Mouse (Mus musculus): ENCODE data around the gene Fam129b. TPM values are rescaled to one million over a fixed set of nuclear protein-coding genes. Genes with fewer than 3 reads are reported as not detected.

The Fam129b gene
- polyA plus RNA-seq, 1 experiment from 2014 or later, result 111 TPM

- no peaks in the 10 kb centered on the region for H3K27me3 ChIP-seq
- ATAC-seq (ENCODE audit: insufficient number of reproducible peaks, low FRiP score, low TSS enrichment, low read depth), result no peak
- H3K27ac ChIP-seq (replicated peaks), result peak overlapping the region; percentile 98
- H3K4me1 ChIP-seq, result peaks cover 38% of the 10 kb centered on the region
- H3K4me2 ChIP-seq (replicated peaks), result peak overlapping the region; percentile 74
- WGBS, result 10% methylated on average over 13 of the region's 13 CpGs
- peak overlapping the region; percentile 74 for H3K9ac ChIP-seq
- no peaks in the 10 kb centered on the region for H3K9me3 ChIP-seq (replicated peaks)
- H3K4me3 ChIP-seq (replicated peaks), result peak overlapping the region; percentile 64
- H3K36me3 ChIP-seq, result peaks cover 25% of the 10 kb centered on the region
Observed at GRCm38 (mm10) chr2:32966184-32966688, 90.3 kb downstream of the Fam129b start.

GRCm38 (mm10) chr2:32966689-32967631, 91.0 kb downstream of the Fam129b start:
- Histone ChIP-seq H3K27ac (replicated peaks) (peak overlapping the region; percentile 98), H3K4me2 (replicated peaks) (peak overlapping the region; percentile 74), H3K9me3 (replicated peaks) (no peaks in the 10 kb centered on the region), H3K9ac (peak overlapping the region; percentile 74), H3K4me3 (replicated peaks) (peak overlapping the region; percentile 64), H3K27me3 (no peaks in the 10 kb centered on the region), H3K36me3 (peaks cover 25% of the 10 kb centered on the region), H3K4me1 (peaks cover 38% of the 10 kb centered on the region)
- WGBS, result under 1% methylated on average over 55 of the region's 55 CpGs
- peak; percentile 84 for ATAC-seq (ENCODE audit: insufficient number of reproducible peaks, low FRiP score, low TSS enrichment, low read depth)

GRCm38 (mm10) chr2:32968024-32968614, 92.2 kb downstream of the Fam129b start:
- Histone ChIP-seq H3K27ac (replicated peaks) (no peak overlapping the region), H3K4me2 (replicated peaks) (peak overlapping the region; percentile 74), H3K9me3 (replicated peaks) (no peaks in the 10 kb centered on the region), H3K4me1 (peaks cover 32% of the 10 kb centered on the region), H3K36me3 (peaks cover 22% of the 10 kb centered on the region), H3K4me3 (replicated peaks) (peak overlapping the region; percentile 64), H3K9ac (no peak overlapping the region), H3K27me3 (no peaks in the 10 kb centered on the region)
- 83% methylated on average over 9 of the region's 9 CpGs for WGBS
- ATAC-seq (ENCODE audit: insufficient number of reproducible peaks, low FRiP score, low TSS enrichment, low read depth), result no peak

GRCm38 (mm10) chr2:32969326-32969725, 93.4 kb downstream of the Fam129b start:
- Histone ChIP-seq H3K9ac (no peak overlapping the region), H3K36me3 (peaks cover 21% of the 10 kb centered on the region), H3K27me3 (no peaks in the 10 kb centered on the region), H3K4me3 (replicated peaks) (no peak overlapping the region), H3K4me1 (peaks cover 21% of the 10 kb centered on the region), H3K9me3 (replicated peaks) (no peaks in the 10 kb centered on the region), H3K4me2 (replicated peaks) (no peak overlapping the region), H3K27ac (replicated peaks) (no peak overlapping the region)
- ATAC-seq (ENCODE audit: insufficient number of reproducible peaks, low FRiP score, low TSS enrichment, low read depth), result no peak
- 86% methylated on average over 8 of the region's 8 CpGs for WGBS

GRCm38 (mm10) chr2:32971235-32971634, 95.3 kb downstream of the Fam129b start:
- Histone ChIP-seq H3K4me1 (peaks cover 9% of the 10 kb centered on the region), H3K27me3 (no peaks in the 10 kb centered on the region), H3K36me3 (peaks cover 27% of the 10 kb centered on the region), H3K4me3 (replicated peaks) (no peak overlapping the region), H3K4me2 (replicated peaks) (no peak overlapping the region), H3K9ac (no peak overlapping the region), H3K9me3 (replicated peaks) (no peaks in the 10 kb centered on the region), H3K27ac (replicated peaks) (no peak overlapping the region)
- no peak for ATAC-seq (ENCODE audit: insufficient number of reproducible peaks, low FRiP score, low TSS enrichment, low read depth)
- 54% methylated on average over 9 of the region's 9 CpGs for WGBS

- H3K27me3 ChIP-seq, result no peaks in the 10 kb centered on the region
- H3K4me1 ChIP-seq, result no peaks in the 10 kb centered on the region
- no peaks in the 10 kb centered on the region for H3K9me3 ChIP-seq (replicated peaks)
- H3K36me3 ChIP-seq, result peaks cover 27% of the 10 kb centered on the region
- H3K27ac ChIP-seq (replicated peaks), result no peak overlapping the region
- no peak overlapping the region for H3K4me2 ChIP-seq (replicated peaks)
- WGBS, result 85% methylated on average over 8 of the region's 8 CpGs
- no peak overlapping the region for H3K9ac ChIP-seq
- ATAC-seq (ENCODE audit: insufficient number of reproducible peaks, low FRiP score, low TSS enrichment, low read depth), result no peak
- no peak overlapping the region for H3K4me3 ChIP-seq (replicated peaks)
Observed at GRCm38 (mm10) chr2:32974216-32974615, 98.3 kb downstream of the Fam129b start.

Other genes starting within 250 kb of the Fam129b start
- 83.8 and 86.3 TPM in 2 replicates for gene Eng, start 229.5 kb upstream of the Fam129b start, polyA plus RNA-seq (2015; fragmentation: Nextera tagmentation; extraction: Ambion mirVana)
- 31.6 and 33.2 TPM in 2 replicates for gene Fpgs, start 172.0 kb upstream of the Fam129b start, polyA plus RNA-seq (2015; fragmentation: Nextera tagmentation; extraction: Ambion mirVana)
- 105 and 106 TPM in 2 replicates for gene Cdk9, start 163.0 kb upstream of the Fam129b start, polyA plus RNA-seq (2015; fragmentation: Nextera tagmentation; extraction: Ambion mirVana)
- gene Sh2d3c, start 155.1 kb upstream of the Fam129b start, polyA plus RNA-seq (2015; fragmentation: Nextera tagmentation; extraction: Ambion mirVana), result 27.3 and 27.6 TPM in 2 replicates
- 0.32 and 0.42 TPM in 2 replicates for gene 6330409D20Rik, start 135.1 kb upstream of the Fam129b start, polyA plus RNA-seq (2015; fragmentation: Nextera tagmentation; extraction: Ambion mirVana)
- gene Tor2a, start 118.9 kb upstream of the Fam129b start, polyA plus RNA-seq (2015; fragmentation: Nextera tagmentation; extraction: Ambion mirVana), result 69.0 and 71.3 TPM in 2 replicates
- 0.87 and 1.6 TPM in 2 replicates for gene Ttc16, start 100.5 kb upstream of the Fam129b start, polyA plus RNA-seq (2015; fragmentation: Nextera tagmentation; extraction: Ambion mirVana)
- 6.7 and 7.0 TPM in 2 replicates for gene Ptrh1, start 100.3 kb upstream of the Fam129b start, polyA plus RNA-seq (2015; fragmentation: Nextera tagmentation; extraction: Ambion mirVana)
- 2.1 and 3.4 TPM in 2 replicates for gene Cfap157, start 91.7 kb upstream of the Fam129b start, polyA plus RNA-seq (2015; fragmentation: Nextera tagmentation; extraction: Ambion mirVana)
- gene Stxbp1, start 28.9 kb upstream of the Fam129b start, polyA plus RNA-seq (2015; fragmentation: Nextera tagmentation; extraction: Ambion mirVana), result 21.5 and 22.3 TPM in 2 replicates
- 141 and 176 TPM in 2 replicates for gene Rpl12, start 85.4 kb downstream of the Fam129b start, polyA plus RNA-seq (2015; fragmentation: Nextera tagmentation; extraction: Ambion mirVana)
- 13.1 and 15.3 TPM in 2 replicates for gene Lrsam1, start 85.5 kb downstream of the Fam129b start, polyA plus RNA-seq (2015; fragmentation: Nextera tagmentation; extraction: Ambion mirVana)
- gene Slc2a8, start 106.0 kb downstream of the Fam129b start, polyA plus RNA-seq (2015; fragmentation: Nextera tagmentation; extraction: Ambion mirVana), result 22.2 and 25.2 TPM in 2 replicates

Measured in embryonic facial prominence, embryonic 15.5 days (tissue).